Mouse (Mus musculus) mesoderm, embryonic 11.5 days (tissue): Measurements from ENCODE around the gene Vmn1r25.
"Not testable (repeated sequence)": the region's sequence is repeated elsewhere in the genome, so short reads cannot be mapped to it uniquely, and the experiment has no call there.

Experiments used
- DNase-seq: peaks from one replicate; pipeline ENCODE4 v3.0.0-alpha.2; 2012; ENCODE audit warnings: low read depth, low spot score

Gene Vmn1r25

DNA sequence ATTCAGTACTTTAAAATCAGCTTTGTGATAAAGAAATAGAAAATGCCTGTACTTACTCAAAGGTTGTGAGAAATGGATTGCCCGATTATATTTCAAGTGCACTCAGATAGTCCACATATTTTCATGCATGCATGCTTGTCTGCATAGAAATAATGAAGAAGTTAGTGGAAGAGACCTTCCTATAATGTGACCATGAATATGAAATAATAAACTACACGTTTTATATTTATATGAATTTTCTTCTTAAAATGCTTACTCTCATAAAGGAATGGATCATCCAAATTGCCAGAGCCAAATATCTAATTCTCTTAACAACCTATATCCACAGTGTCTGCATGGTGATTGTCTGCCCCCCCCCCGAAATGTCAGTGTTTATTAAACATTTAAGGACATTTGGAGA is at the start of gene Vmn1r25:
TSS of gene Vmn1r25 (minus strand) at position 101 of the 400 bp plus-strand sequence.
- no peak for DNase-seq

GRCm38 (mm10) chr6:58017478-58017877 is 36.9 kb upstream of the Vmn1r25 start:
- not testable (repeated sequence) for DNase-seq

DNA sequence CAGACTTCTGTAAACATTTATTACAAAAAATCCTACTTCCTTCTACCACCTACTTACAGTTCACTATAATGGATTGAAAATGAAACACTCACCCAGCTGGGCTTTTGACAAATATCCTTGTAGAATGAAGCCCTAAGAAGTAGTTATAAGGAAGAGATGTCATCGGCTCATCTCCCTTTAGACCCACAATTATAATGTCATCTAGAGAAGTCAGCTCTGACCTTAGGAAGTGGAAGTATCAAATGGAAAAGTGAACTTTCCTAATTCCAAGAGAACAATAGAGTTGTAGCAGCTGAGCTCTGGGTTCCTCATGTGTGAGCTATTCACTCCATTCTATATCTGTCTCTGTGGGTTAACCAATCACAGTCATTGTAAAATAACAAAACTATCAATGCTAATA is 34.4 kb upstream of the Vmn1r25 start, which contains the start of gene Vmn1r26:
TSS of gene Vmn1r26 (minus strand) at position 101 of the 400 bp plus-strand sequence.
- no peak for DNase-seq

DNA sequence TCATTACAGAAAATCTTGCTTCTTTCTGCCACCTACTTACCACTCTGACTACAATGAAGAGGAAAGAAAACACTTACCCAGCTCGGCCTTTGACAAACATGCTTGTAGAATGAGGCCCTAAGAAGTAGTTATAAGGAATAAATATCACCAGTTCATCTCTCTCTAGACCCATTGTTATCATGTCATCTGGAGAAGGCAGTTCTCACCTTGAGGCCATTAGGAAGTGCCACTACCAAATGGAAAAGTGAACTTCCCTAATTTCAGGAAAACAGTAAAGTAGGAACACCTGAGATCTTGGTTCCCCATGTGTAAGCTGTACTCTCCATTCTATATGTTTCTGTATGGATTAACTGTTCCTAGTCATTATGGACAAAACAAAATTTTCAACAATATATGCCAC is 19.2 kb downstream of the Vmn1r25 start, which contains the start of gene Vmn1r24:
TSS of gene Vmn1r24 (minus strand) at position 101 of the 400 bp plus-strand sequence.
- not testable (repeated sequence) for DNase-seq
